Mouse (Mus musculus) ES-Bruce4 (cell line): ENCODE data around the gene Ltbp1. TPM values are rescaled to one million over a fixed set of nuclear protein-coding genes. Genes with fewer than 3 reads are reported as not detected.

Experiments
- H3K27ac ChIP-seq: 2 replicates; pipeline ENCODE4 v1.5.1; 2012; ENCODE audit warnings: low read length, inconsistent platforms; ENCODE audit not compliant: insufficient read depth
- H3K27me3 ChIP-seq: 2 replicates; pipeline ENCODE4 v1.6.1; 2012; ENCODE audit warnings: mild to moderate bottlenecking, low read length, inconsistent platforms; ENCODE audit not compliant: control insufficient read depth, poor library complexity, insufficient read depth, severe bottlenecking
- H3K36me3 ChIP-seq: 2 replicates; pipeline ENCODE4 v1.6.1; 2012; ENCODE audit warnings: inconsistent platforms, mild to moderate bottlenecking, low read length, moderate library complexity; ENCODE audit not compliant: control insufficient read depth, poor library complexity, insufficient read depth, severe bottlenecking
- H3K4me1 ChIP-seq: one replicate; pipeline ENCODE4 v1.8.1; 2011; ENCODE audit warnings: low read length; ENCODE audit not compliant: control insufficient read depth, insufficient read depth
- H3K4me3 ChIP-seq: 2 replicates; pipeline ENCODE4 v1.5.1; 2011; ENCODE audit warnings: low read depth, mild to moderate bottlenecking, low read length
- H3K9ac ChIP-seq: 2 replicates; pipeline ENCODE4 v1.6.1; 2012; ENCODE audit warnings: low read depth, mild to moderate bottlenecking, inconsistent platforms; ENCODE audit not compliant: poor library complexity, severe bottlenecking
- H3K9me3 ChIP-seq: replicated peaks from 2 replicates; pipeline ENCODE4 v1.6.1; 2012; ENCODE audit warnings: mild to moderate bottlenecking, low read length, inconsistent platforms; ENCODE audit not compliant: control insufficient read depth, poor library complexity, insufficient read depth, severe bottlenecking
- CTCF ChIP-seq: IDR thresholded peaks from one replicate; pipeline ENCODE4 v1.8.1; 2011; ENCODE audit warnings: low read depth, low read length
- EP300 ChIP-seq: IDR thresholded peaks from 2 replicates; pipeline ENCODE4 v1.6.1; 2011; ENCODE audit warnings: low read depth, low read length; ENCODE audit not compliant: insufficient read depth
- POLR2A ChIP-seq: IDR thresholded peaks from one replicate; pipeline ENCODE4 v1.8.1; 2011; ENCODE audit warnings: low read length; ENCODE audit not compliant: insufficient read depth
- polyA plus RNA-seq: library from polyadenylated mRNA; stranded (reverse); fragments of >200 nt; gene quantifications from 2 replicates; pipeline ENCODE4 v1.2.4, GENCODE M21; 2011; ENCODE audit warnings: low read depth; ENCODE audit not compliant: missing spikeins, insufficient read depth, insufficient read length

Gene Ltbp1
- polyA plus RNA-seq, 1 experiment: 9.1 TPM

DNA sequence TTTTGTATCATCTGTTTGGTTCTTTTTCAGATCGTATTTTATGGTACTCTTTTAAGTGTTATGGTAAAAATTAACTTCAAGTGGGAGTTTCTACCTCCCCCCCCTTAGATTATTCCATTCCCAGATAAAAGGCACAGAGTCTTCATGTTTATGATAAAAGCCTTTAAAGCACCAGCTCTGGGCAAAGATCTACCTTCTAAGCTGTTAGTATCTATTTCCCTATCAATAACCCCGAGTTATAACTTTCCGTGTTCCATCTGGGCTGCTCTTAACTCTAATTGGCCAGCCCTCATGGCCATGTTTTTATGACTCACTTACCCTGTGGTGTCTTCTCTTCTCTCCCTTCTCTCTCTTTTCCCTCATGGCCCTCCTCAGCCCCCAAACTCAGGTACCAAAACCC lies 88.2 kb downstream of the Ltbp1 start:
- Histone ChIP-seq H3K9ac (no peak overlapping the region), H3K9me3 (no peaks in the 10 kb centered on the region), H3K27me3 (no peaks in the 10 kb centered on the region), H3K4me1 (no peaks in the 10 kb centered on the region), H3K36me3 (no peaks in the 10 kb centered on the region), H3K4me3 (no peak overlapping the region), H3K27ac (no peak overlapping the region)
- TF ChIP-seq POLR2A (no peak), EP300 (no peak), CTCF (no peak)

GRCm38 (mm10) chr17:75094591-75094990 lies 89.2 kb downstream of the Ltbp1 start:
- H3K9ac ChIP-seq: no peak overlapping the region
- H3K4me3 ChIP-seq: no peak overlapping the region
- TF ChIP-seq CTCF: no peak
- no peak for TF ChIP-seq EP300
- no peak for TF ChIP-seq POLR2A
- H3K9me3 ChIP-seq: no peaks in the 10 kb centered on the region
- no peaks in the 10 kb centered on the region for H3K27me3 ChIP-seq
- no peaks in the 10 kb centered on the region for H3K4me1 ChIP-seq
- no peaks in the 10 kb centered on the region for H3K36me3 ChIP-seq
- no peak overlapping the region for H3K27ac ChIP-seq

GRCm38 (mm10) chr17:75096727-75097126 lies 91.4 kb downstream of the Ltbp1 start:
- Histone ChIP-seq H3K4me3 (no peak overlapping the region), H3K36me3 (no peaks in the 10 kb centered on the region), H3K9me3 (no peaks in the 10 kb centered on the region), H3K9ac (no peak overlapping the region), H3K4me1 (no peaks in the 10 kb centered on the region), H3K27me3 (no peaks in the 10 kb centered on the region), H3K27ac (no peak overlapping the region)
- TF ChIP-seq POLR2A: no peak
- TF ChIP-seq EP300: no peak
- TF ChIP-seq CTCF: no peak

DNA sequence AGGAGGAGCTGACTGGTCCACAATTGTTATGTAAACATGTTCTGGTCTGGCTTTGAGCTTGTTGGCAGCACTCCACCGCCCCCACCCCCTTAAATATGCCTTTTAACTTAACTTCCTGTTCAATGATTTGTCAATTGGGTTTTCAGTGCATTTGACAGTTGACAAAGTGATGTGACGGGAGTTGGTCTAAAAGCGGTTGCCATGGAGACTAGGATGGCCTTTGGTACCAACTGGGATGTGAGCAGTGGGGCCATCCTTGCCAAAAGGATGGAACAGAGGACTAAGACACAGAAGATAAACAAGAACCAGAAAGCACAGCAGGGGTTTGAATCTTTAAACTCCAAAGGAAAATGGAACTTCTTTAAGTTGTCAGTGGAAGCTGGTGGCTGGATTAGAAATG lies 92.0 kb downstream of the Ltbp1 start:
- no peak overlapping the region for H3K4me3 ChIP-seq
- no peaks in the 10 kb centered on the region for H3K36me3 ChIP-seq
- H3K9me3 ChIP-seq: no peaks in the 10 kb centered on the region
- H3K27ac ChIP-seq: no peak overlapping the region
- TF ChIP-seq EP300: no peak
- no peak for TF ChIP-seq CTCF
- TF ChIP-seq POLR2A: no peak
- no peaks in the 10 kb centered on the region for H3K27me3 ChIP-seq
- no peaks in the 10 kb centered on the region for H3K4me1 ChIP-seq
- H3K9ac ChIP-seq: no peak overlapping the region

DNA sequence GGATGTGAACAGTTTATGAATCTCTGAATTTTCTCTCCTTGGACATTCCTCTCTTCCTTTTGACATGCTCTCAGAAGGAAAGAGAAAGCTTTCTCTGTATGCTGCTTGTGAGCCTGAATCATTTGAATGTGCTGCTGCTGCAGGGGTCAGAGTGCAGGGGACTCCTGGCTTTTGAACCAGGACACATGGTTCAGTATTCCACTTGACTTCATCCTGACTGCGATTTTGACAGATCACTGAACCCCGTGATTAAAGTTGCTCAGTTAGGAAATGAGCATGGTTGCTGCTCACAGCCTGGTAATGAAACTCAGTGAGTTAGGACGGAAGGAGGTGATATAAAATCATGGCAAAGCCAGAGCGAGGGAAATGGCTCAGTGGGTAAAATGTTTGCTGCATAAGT lies 95.8 kb downstream of the Ltbp1 start:
- Histone ChIP-seq H3K4me1 (no peaks in the 10 kb centered on the region), H3K36me3 (no peaks in the 10 kb centered on the region), H3K9me3 (no peaks in the 10 kb centered on the region), H3K27me3 (no peaks in the 10 kb centered on the region), H3K27ac (no peak overlapping the region), H3K9ac (no peak overlapping the region), H3K4me3 (no peak overlapping the region)
- TF ChIP-seq CTCF (no peak), EP300 (no peak), POLR2A (no peak)

GRCm38 (mm10) chr17:75101994-75102393 lies 96.6 kb downstream of the Ltbp1 start:
- H3K27ac ChIP-seq: no peak overlapping the region
- H3K4me3 ChIP-seq: no peak overlapping the region
- H3K36me3 ChIP-seq: no peaks in the 10 kb centered on the region

DNA sequence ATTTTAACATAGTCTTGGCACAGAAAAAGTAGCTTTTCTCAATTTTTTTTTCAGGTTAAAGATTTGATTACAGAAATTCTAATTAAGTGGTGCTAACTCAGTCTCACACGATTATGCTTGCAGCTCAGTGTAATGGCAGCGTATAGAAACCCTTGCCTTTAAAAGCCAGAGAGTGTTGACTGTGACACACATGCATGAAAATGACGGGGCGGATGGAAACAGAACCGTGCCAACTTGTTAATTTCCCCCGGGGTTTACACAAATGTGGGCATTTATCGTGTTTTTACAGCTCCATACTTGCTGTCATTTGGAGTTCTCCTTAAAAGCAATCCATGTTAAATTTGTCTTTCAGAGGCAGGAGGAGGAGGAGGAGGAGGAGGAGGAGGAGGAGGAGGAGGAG lies 102.0 kb downstream of the Ltbp1 start:
- Histone ChIP-seq H3K36me3 (no peaks in the 10 kb centered on the region), H3K9me3 (no peaks in the 10 kb centered on the region), H3K9ac (no peak overlapping the region), H3K27ac (no peak overlapping the region), H3K4me1 (peaks cover 3% of the 10 kb centered on the region), H3K4me3 (no peak overlapping the region), H3K27me3 (no peaks in the 10 kb centered on the region)
- TF ChIP-seq CTCF: no peak
- TF ChIP-seq EP300: no peak
- no peak for TF ChIP-seq POLR2A

More at GRCm38 (mm10) chr17:75101994-75102393, 96.6 kb downstream of the Ltbp1 start:
- TF ChIP-seq CTCF: no peak
- no peak for TF ChIP-seq POLR2A
- no peak for TF ChIP-seq EP300
- H3K27me3 ChIP-seq: no peaks in the 10 kb centered on the region
- no peak overlapping the region for H3K9ac ChIP-seq
- H3K9me3 ChIP-seq: no peaks in the 10 kb centered on the region
- no peaks in the 10 kb centered on the region for H3K4me1 ChIP-seq
